Mouse (Mus musculus): ENCODE measurements around the gene Cacna1b. TPM values are rescaled to one million over a fixed set of nuclear protein-coding genes. Genes with fewer than 3 reads are reported as not detected.

Cacna1b gene
- polyA plus RNA-seq, 1 experiment from 2014 or later, result 8.7 TPM

GRCm38 (mm10) chr2:24717963-24718362 is 45.0 kb downstream of the Cacna1b start:
- Histone ChIP-seq H3K27ac (no peak overlapping the region), H3K9ac (replicated peaks) (no peak overlapping the region), H3K9me3 (no peaks in the 10 kb centered on the region), H3K4me2 (replicated peaks) (no peak overlapping the region), H3K4me3 (replicated peaks) (no peak overlapping the region), H3K27me3 (no peaks in the 10 kb centered on the region), H3K36me3 (peaks cover 53% of the 10 kb centered on the region), H3K4me1 (replicated peaks) (no peaks in the 10 kb centered on the region)
- WGBS, result 90% methylated on average over 7 of the region's 7 CpGs
- ATAC-seq, result no peak

- 91% methylated on average over 4 of the region's 4 CpGs for WGBS
- no peak overlapping the region for H3K27ac ChIP-seq
- no peak overlapping the region for H3K9ac ChIP-seq (replicated peaks)
- no peaks in the 10 kb centered on the region for H3K4me1 ChIP-seq (replicated peaks)
- H3K4me3 ChIP-seq (replicated peaks), result no peak overlapping the region
- no peak overlapping the region for H3K4me2 ChIP-seq (replicated peaks)
- no peaks in the 10 kb centered on the region for H3K27me3 ChIP-seq
- H3K36me3 ChIP-seq, result peaks cover 53% of the 10 kb centered on the region
- no peaks in the 10 kb centered on the region for H3K9me3 ChIP-seq
- no peak for ATAC-seq
These were observed 45.5 kb downstream of the Cacna1b start for GRCm38 (mm10) chr2:24717461-24717860.

- no peak overlapping the region for H3K9ac ChIP-seq (replicated peaks)
- ATAC-seq, result no peak
- H3K4me1 ChIP-seq (replicated peaks), result no peaks in the 10 kb centered on the region
- H3K4me3 ChIP-seq (replicated peaks), result no peak overlapping the region
- WGBS, result 81% methylated on average over 10 of the region's 10 CpGs
- no peak overlapping the region for H3K27ac ChIP-seq
- peaks cover 62% of the 10 kb centered on the region for H3K36me3 ChIP-seq
- H3K9me3 ChIP-seq, result 0 out of 2 replicates have a peak, but pooled peaks cover 2% of the 10 kb centered on the region
- no peaks in the 10 kb centered on the region for H3K27me3 ChIP-seq
- H3K4me2 ChIP-seq (replicated peaks), result no peak overlapping the region
These were observed 57.0 kb downstream of the Cacna1b start for GRCm38 (mm10) chr2:24705929-24706328.

- no peak overlapping the region for H3K27ac ChIP-seq
- no peak overlapping the region for H3K9ac ChIP-seq (replicated peaks)
- H3K36me3 ChIP-seq, result peaks cover 90% of the 10 kb centered on the region
- ATAC-seq, result no peak
- no peaks in the 10 kb centered on the region for H3K27me3 ChIP-seq
- 76% methylated on average over 3 of the region's 3 CpGs for WGBS
- no peak overlapping the region for H3K4me2 ChIP-seq (replicated peaks)
- H3K9me3 ChIP-seq, result no peaks in the 10 kb centered on the region
- H3K4me3 ChIP-seq (replicated peaks), result no peak overlapping the region
- no peaks in the 10 kb centered on the region for H3K4me1 ChIP-seq (replicated peaks)
These were observed 60.6 kb downstream of the Cacna1b start for GRCm38 (mm10) chr2:24702208-24702957.

- Histone ChIP-seq H3K36me3 (peaks cover 53% of the 10 kb centered on the region), H3K4me1 (replicated peaks) (no peaks in the 10 kb centered on the region), H3K9me3 (no peaks in the 10 kb centered on the region), H3K4me3 (replicated peaks) (no peak overlapping the region), H3K27ac (no peak overlapping the region), H3K27me3 (no peaks in the 10 kb centered on the region), H3K9ac (replicated peaks) (no peak overlapping the region), H3K4me2 (replicated peaks) (no peak overlapping the region)
- no peak for ATAC-seq
- 89% methylated on average over 8 of the region's 8 CpGs for WGBS
These were observed 65.5 kb downstream of the Cacna1b start for GRCm38 (mm10) chr2:24697281-24697980.

GRCm38 (mm10) chr2:24692371-24692770 is 70.6 kb downstream of the Cacna1b start:
- no peak for ATAC-seq
- peaks cover 40% of the 10 kb centered on the region for H3K36me3 ChIP-seq
- no peak overlapping the region for H3K4me2 ChIP-seq (replicated peaks)
- H3K27me3 ChIP-seq, result no peaks in the 10 kb centered on the region
- no peak overlapping the region for H3K9ac ChIP-seq (replicated peaks)
- H3K27ac ChIP-seq, result no peak overlapping the region
- no peak overlapping the region for H3K4me3 ChIP-seq (replicated peaks)
- no peaks in the 10 kb centered on the region for H3K9me3 ChIP-seq
- 92% methylated on average over 2 of the region's 2 CpGs for WGBS
- H3K4me1 ChIP-seq (replicated peaks), result no peaks in the 10 kb centered on the region

- WGBS, result 98% methylated on average over 2 of the region's 2 CpGs
- Histone ChIP-seq H3K4me2 (replicated peaks) (no peak overlapping the region), H3K4me3 (replicated peaks) (no peak overlapping the region), H3K4me1 (replicated peaks) (no peaks in the 10 kb centered on the region), H3K27ac (no peak overlapping the region), H3K9me3 (no peaks in the 10 kb centered on the region), H3K36me3 (peaks cover 52% of the 10 kb centered on the region), H3K27me3 (no peaks in the 10 kb centered on the region), H3K9ac (replicated peaks) (no peak overlapping the region)
- no peak for ATAC-seq
These were observed 72.6 kb downstream of the Cacna1b start for GRCm38 (mm10) chr2:24690356-24690755.

- ATAC-seq, result no peak
- H3K4me2 ChIP-seq (replicated peaks), result no peak overlapping the region
- peaks cover 90% of the 10 kb centered on the region for H3K36me3 ChIP-seq
- H3K9ac ChIP-seq (replicated peaks), result no peak overlapping the region
- no peaks in the 10 kb centered on the region for H3K27me3 ChIP-seq
- no peak overlapping the region for H3K27ac ChIP-seq
- 83% methylated on average over 5 of the region's 5 CpGs for WGBS
- no peaks in the 10 kb centered on the region for H3K4me1 ChIP-seq (replicated peaks)
- H3K9me3 ChIP-seq, result no peaks in the 10 kb centered on the region
- no peak overlapping the region for H3K4me3 ChIP-seq (replicated peaks)
These were observed 77.6 kb downstream of the Cacna1b start for GRCm38 (mm10) chr2:24685347-24685746.

GRCm38 (mm10) chr2:24684796-24685195 is 78.2 kb downstream of the Cacna1b start:
- Histone ChIP-seq H3K4me3 (replicated peaks) (no peak overlapping the region), H3K9me3 (no peaks in the 10 kb centered on the region), H3K4me1 (replicated peaks) (no peaks in the 10 kb centered on the region), H3K4me2 (replicated peaks) (no peak overlapping the region), H3K36me3 (peaks cover 88% of the 10 kb centered on the region), H3K27ac (no peak overlapping the region), H3K9ac (replicated peaks) (no peak overlapping the region), H3K27me3 (no peaks in the 10 kb centered on the region)
- ATAC-seq, result no peak
- WGBS, result 85% methylated on average over 4 of the region's 4 CpGs

- Histone ChIP-seq H3K27me3 (no peaks in the 10 kb centered on the region), H3K36me3 (peaks cover 85% of the 10 kb centered on the region), H3K27ac (no peak overlapping the region), H3K4me3 (replicated peaks) (no peak overlapping the region), H3K4me1 (replicated peaks) (peaks cover 9% of the 10 kb centered on the region), H3K9ac (replicated peaks) (no peak overlapping the region), H3K4me2 (replicated peaks) (no peak overlapping the region), H3K9me3 (no peaks in the 10 kb centered on the region)
- WGBS, result 92% methylated on average over 3 of the region's 3 CpGs
- ATAC-seq, result no peak
These were observed 79.7 kb downstream of the Cacna1b start for GRCm38 (mm10) chr2:24683266-24683665.

- H3K4me2 ChIP-seq (replicated peaks), result no peak overlapping the region
- H3K4me3 ChIP-seq (replicated peaks), result no peak overlapping the region
- H3K4me1 ChIP-seq (replicated peaks), result peaks cover 9% of the 10 kb centered on the region
- H3K9me3 ChIP-seq, result no peaks in the 10 kb centered on the region
- H3K36me3 ChIP-seq, result peaks cover 74% of the 10 kb centered on the region
- H3K27ac ChIP-seq, result no peak overlapping the region
- no peaks in the 10 kb centered on the region for H3K27me3 ChIP-seq
- H3K9ac ChIP-seq (replicated peaks), result no peak overlapping the region
- no peak for ATAC-seq
- 94% methylated on average over 1 of the region's 1 CpGs for WGBS
These were observed 82.2 kb downstream of the Cacna1b start for GRCm38 (mm10) chr2:24680731-24681130.

- Histone ChIP-seq H3K36me3 (peaks cover 69% of the 10 kb centered on the region), H3K27ac (no peak overlapping the region), H3K9me3 (no peaks in the 10 kb centered on the region), H3K4me2 (replicated peaks) (no peak overlapping the region), H3K4me1 (replicated peaks) (peaks cover 9% of the 10 kb centered on the region), H3K9ac (replicated peaks) (no peak overlapping the region), H3K27me3 (no peaks in the 10 kb centered on the region), H3K4me3 (replicated peaks) (no peak overlapping the region)
- 89% methylated on average over 2 of the region's 2 CpGs for WGBS
- ATAC-seq, result no peak
These were observed 82.8 kb downstream of the Cacna1b start for GRCm38 (mm10) chr2:24680176-24680575.

Measured in midbrain, embryonic 13.5 days (tissue).